Comparison of ENCODE assay signal across 15 mouse cellular contexts in the genomic region with DNA sequence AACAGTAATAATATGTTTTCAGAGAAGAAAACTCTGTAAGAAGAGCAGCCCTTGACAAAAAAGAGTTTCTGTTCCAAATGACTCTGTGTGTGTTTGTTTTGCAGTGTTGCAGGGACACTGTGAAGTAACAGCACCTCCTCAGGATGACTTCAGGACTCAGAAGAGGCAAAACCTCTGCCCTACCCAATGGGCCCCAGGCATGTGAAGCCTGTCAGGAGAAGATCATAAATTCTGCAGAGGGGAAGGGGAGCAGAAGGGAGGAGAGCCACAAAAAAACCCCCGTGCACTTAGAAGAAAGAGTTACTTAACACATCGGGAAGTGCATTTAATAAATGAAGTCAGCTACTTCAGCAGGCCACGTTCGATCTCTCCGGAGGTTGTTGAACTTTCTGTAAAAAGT.
DNase-seq lines count a peak whose midpoint lies in the region; ATAC-seq and TF ChIP-seq lines count a peak whose summit lies in the region.
"Had no signal": no experiment of that assay in that cellular context is flagged by ENCODE, and none has a peak within 500 bp of the region (broad histone marks: within the 10 kb centered on the region; RNA-seq: fewer than 3 reads in every experiment).

No protein-coding gene starts in this region.

- TF ChIP-seq POLR2A in lung, adult 2 months (IDR thresholded peaks at IDR 0.05; ENCODE audit: borderline replicate concordance, extremely low read depth, low read depth, low read length): no peak

- no peaks in the 10 kb centered on the region; the same call in 1 of the 2 replicates for H3K27me3 ChIP-seq in hindbrain, embryonic 10.5 days (ENCODE audit: insufficient read depth, poor library complexity, severe bottlenecking)
- H3K27me3 ChIP-seq in hindbrain, embryonic 16.5 days (replicated peaks; ENCODE audit: control insufficient read depth, insufficient read depth, low read length): no peaks in the 10 kb centered on the region
- no peaks in the 10 kb centered on the region for H3K27me3 ChIP-seq in lung, embryonic 14.5 days (ENCODE audit: insufficient read depth, low read length)
- H3K27me3 ChIP-seq in embryonic facial prominence, embryonic 14.5 days (replicated peaks; ENCODE audit: control insufficient read depth, insufficient read depth, low read length): no peaks in the 10 kb centered on the region
- H3K27me3 ChIP-seq: stomach, embryonic 15.5 days had no signal

- H3K27ac ChIP-seq in hindbrain, embryonic 10.5 days: 0 out of 2 replicates have a peak overlapping the region, but pooled peaks have one; percentile 29
- no peak overlapping the region for H3K27ac ChIP-seq in hindbrain, embryonic 16.5 days (ENCODE audit: low read depth, low read length)
- H3K27ac ChIP-seq in lung, embryonic 14.5 days (ENCODE audit: low read depth): no peak overlapping the region
- H3K27ac ChIP-seq in embryonic facial prominence, embryonic 14.5 days (replicated peaks; ENCODE audit: low read depth, low read length): no peak overlapping the region
- H3K27ac ChIP-seq: heart, embryonic 10.5 days; stomach, embryonic 15.5 days had no signal

- 44% methylated on average over 5 of the region's 5 CpGs for WGBS in hindbrain, embryonic 10.5 days
- 55% methylated on average over 5 of the region's 5 CpGs for WGBS in hindbrain, embryonic 16.5 days
- 8% methylated on average over 5 of the region's 5 CpGs for WGBS in lung, embryonic 14.5 days
- 45% methylated on average over 5 of the region's 5 CpGs for WGBS in lung, adult 2 months
- WGBS in embryonic facial prominence, embryonic 14.5 days: 27% methylated on average over 5 of the region's 5 CpGs

- no peaks in the 10 kb centered on the region for H3K9me3 ChIP-seq in hindbrain, embryonic 10.5 days
- H3K9me3 ChIP-seq in hindbrain, embryonic 16.5 days (ENCODE audit: control insufficient read depth, low read length): no peaks in the 10 kb centered on the region
- H3K9me3 ChIP-seq in lung, embryonic 14.5 days (ENCODE audit: low read depth, low read length): no peaks in the 10 kb centered on the region
- H3K9me3 ChIP-seq in embryonic facial prominence, embryonic 14.5 days (ENCODE audit: control insufficient read depth, low read length): no peaks in the 10 kb centered on the region
- H3K9me3 ChIP-seq: heart, embryonic 10.5 days; stomach, embryonic 15.5 days had no signal

- no peaks in the 10 kb centered on the region for H3K36me3 ChIP-seq in hindbrain, embryonic 10.5 days
- no peaks in the 10 kb centered on the region for H3K36me3 ChIP-seq in hindbrain, embryonic 16.5 days (ENCODE audit: control insufficient read depth, insufficient read depth, low read length)
- H3K36me3 ChIP-seq in lung, embryonic 14.5 days (ENCODE audit: insufficient read depth): no peaks in the 10 kb centered on the region
- H3K36me3 ChIP-seq in embryonic facial prominence, embryonic 14.5 days (ENCODE audit: control insufficient read depth, insufficient read depth, low read length): no peaks in the 10 kb centered on the region
- H3K36me3 ChIP-seq: heart, embryonic 10.5 days; stomach, embryonic 15.5 days had no signal

- no peak for DNase-seq in hindbrain, embryonic 10.5 days (ENCODE audit: low spot score)
- DNase-seq in lung, embryonic 14.5 days: no peak
- no peak for DNase-seq in lung, adult 2 months
- peak; percentile 21 for DNase-seq in adipocyte (ENCODE audit: low spot score)
- DNase-seq in embryonic facial prominence, embryonic 14.5 days (ENCODE audit: low spot score): no peak
- no peak for DNase-seq in right cerebral cortex, postnatal 36 days (ENCODE audit: low spot score in 2 of 2)
- no peak for DNase-seq in retina, embryonic 14.5 days (ENCODE audit: low spot score)
- DNase-seq: cerebellum, postnatal 25 days; heart, postnatal 4 days; lung, adult 18-20 months had no signal

- H3K4me3 ChIP-seq in hindbrain, embryonic 10.5 days: no peak overlapping the region
- no peak overlapping the region for H3K4me3 ChIP-seq in hindbrain, embryonic 16.5 days (ENCODE audit: low read length)
- H3K4me3 ChIP-seq in lung, embryonic 14.5 days (ENCODE audit: low read depth, low read length): no peak overlapping the region
- no peak overlapping the region for H3K4me3 ChIP-seq in lung, adult 2 months (replicated peaks; ENCODE audit: extremely low read depth, low read depth, low read length)
- H3K4me3 ChIP-seq in embryonic facial prominence, embryonic 14.5 days (ENCODE audit: low read depth, low read length): no peak overlapping the region
- H3K4me3 ChIP-seq: heart, embryonic 10.5 days; myocyte; stomach, embryonic 15.5 days had no signal

- no peak overlapping the region for H3K9ac ChIP-seq in hindbrain, embryonic 16.5 days (ENCODE audit: low read depth, low read length)
- H3K9ac ChIP-seq in lung, embryonic 14.5 days: no peak overlapping the region
- no peak overlapping the region for H3K9ac ChIP-seq in embryonic facial prominence, embryonic 14.5 days (ENCODE audit: low read depth, low read length)
- H3K9ac ChIP-seq: stomach, embryonic 15.5 days had no signal

- no peak overlapping the region for H3K4me2 ChIP-seq in hindbrain, embryonic 16.5 days (ENCODE audit: low read length)
- H3K4me2 ChIP-seq in lung, embryonic 14.5 days: 0 out of 2 replicates have a peak overlapping the region, but pooled peaks have one; percentile 16
- H3K4me2 ChIP-seq in embryonic facial prominence, embryonic 14.5 days (ENCODE audit: low read depth, low read length): peak overlapping the region; percentile 16; the same call in 1 of the 2 replicates
- H3K4me2 ChIP-seq: stomach, embryonic 15.5 days had no signal

- no peak for TF ChIP-seq CTCF in lung, embryonic 14.5 days (IDR thresholded peaks at IDR 0.05; ENCODE audit: low read depth)
- TF ChIP-seq CTCF in lung, adult 2 months (IDR thresholded peaks at IDR 0.05; ENCODE audit: insufficient read depth, low read length): no peak

- H3K4me1 ChIP-seq in hindbrain, embryonic 10.5 days (replicated peaks): peaks cover 35% of the 10 kb centered on the region
- H3K4me1 ChIP-seq in hindbrain, embryonic 16.5 days (ENCODE audit: control insufficient read depth, insufficient read depth, low read depth, low read length): no peaks in the 10 kb centered on the region
- H3K4me1 ChIP-seq in lung, embryonic 14.5 days (ENCODE audit: insufficient read depth): peaks cover 4% of the 10 kb centered on the region
- H3K4me1 ChIP-seq in lung, adult 2 months (ENCODE audit: control insufficient read depth, insufficient read depth, low read length): peaks cover 6% of the 10 kb centered on the region
- peaks cover 6% of the 10 kb centered on the region; the same call in 1 of the 2 replicates for H3K4me1 ChIP-seq in embryonic facial prominence, embryonic 14.5 days (ENCODE audit: control insufficient read depth, insufficient read depth, low read length)
- H3K4me1 ChIP-seq: stomach, embryonic 15.5 days had no signal

- no peak for ATAC-seq in hindbrain, embryonic 16.5 days
- ATAC-seq in lung, embryonic 14.5 days (ENCODE audit: insufficient read depth): no peak
- no peak for ATAC-seq in embryonic facial prominence, embryonic 14.5 days (ENCODE audit: low read depth)
- ATAC-seq: forebrain, embryonic 16.5 days had no signal
